Mouse (Mus musculus) heart, postnatal 0 days (tissue): ENCODE results near the gene Hc.

ENCODE experiments used
- CTCF ChIP-seq: IDR thresholded peaks from 2 replicates; pipeline ENCODE4 v1.5.1; 2016; ENCODE audit warnings: antibody characterized with exemption, control low read depth, low read depth
- EP300 ChIP-seq: IDR thresholded peaks from 2 replicates; pipeline ENCODE4 v1.6.1; 2016; ENCODE audit warnings: antibody characterized with exemption, low read depth

DNA sequence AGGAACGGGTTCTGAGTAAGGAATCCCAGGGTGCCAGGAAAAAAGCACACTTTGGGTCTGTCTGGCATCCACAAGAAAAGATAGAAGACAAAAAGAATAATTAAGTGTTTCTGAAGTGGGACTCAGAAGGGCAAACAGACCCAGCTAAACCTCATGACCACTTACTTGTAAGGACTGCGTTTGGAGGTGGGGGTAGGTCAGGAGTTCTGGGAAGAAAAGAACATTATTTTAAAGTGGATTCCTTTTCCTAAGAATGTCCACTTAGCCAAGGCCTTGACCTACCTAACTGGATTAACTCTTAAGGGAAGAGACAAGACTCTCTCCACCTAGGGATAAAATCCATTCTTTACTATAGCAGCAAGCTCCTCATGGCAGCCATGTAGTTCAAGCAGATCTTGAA, 11.3 kb upstream of the Hc start:
- no peak for TF ChIP-seq CTCF
- no peak for TF ChIP-seq EP300
